Mouse (Mus musculus): ENCODE measurements around the gene Spag7. TPM values are rescaled to one million over a fixed set of nuclear protein-coding genes. Genes with fewer than 3 reads are reported as not detected.

Gene Spag7
- polyA plus RNA-seq, 1 experiment from 2014 or later: 201 TPM

DNA sequence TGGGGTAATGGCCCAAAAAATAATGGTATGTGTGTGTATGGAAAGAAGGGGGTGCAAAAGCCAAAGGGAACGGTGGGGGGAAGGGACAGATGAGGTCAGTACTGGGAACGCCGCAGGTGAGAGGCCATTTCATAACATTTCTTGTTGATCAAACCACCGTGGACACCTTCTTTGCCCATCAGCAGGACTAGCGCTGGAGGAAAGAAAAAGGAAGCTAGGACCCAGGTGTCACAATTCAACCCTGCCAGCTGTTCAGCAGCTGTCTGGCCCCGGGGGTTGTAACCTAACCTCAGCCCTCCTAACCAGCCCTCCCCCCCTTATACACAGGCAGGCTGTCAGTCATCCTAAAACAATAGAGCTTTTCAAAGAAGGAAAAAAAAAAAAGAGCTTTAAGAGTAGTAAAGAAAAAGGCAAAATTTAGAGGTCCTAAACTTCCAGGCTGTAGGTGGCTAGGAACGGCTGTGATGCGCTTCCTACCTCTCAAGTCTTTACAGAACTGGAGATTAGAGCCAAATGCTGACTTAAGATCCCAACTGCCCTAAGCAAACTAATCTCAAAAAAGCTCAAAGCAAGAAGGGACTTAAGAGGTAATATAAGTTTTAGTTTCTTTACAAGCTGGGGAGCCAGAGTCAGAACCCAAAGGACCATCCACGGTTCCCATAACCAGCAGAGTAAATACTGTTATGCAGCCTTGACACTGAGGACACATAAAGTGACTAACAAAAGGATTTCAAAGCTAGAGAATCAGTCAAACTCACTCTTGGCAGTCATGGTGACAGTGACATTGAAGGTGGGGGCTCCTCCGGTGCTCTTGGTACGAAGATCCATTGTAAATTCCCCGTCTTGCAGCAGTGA lies 17.0 kb downstream of the Spag7 start:
- no peaks in the 10 kb centered on the region for H3K9me3 ChIP-seq (replicated peaks; ENCODE audit: control insufficient read depth, low read length)
- 59% methylated on average over 12 of the region's 12 CpGs for WGBS (ENCODE audit: insufficient replicate concordance)
- no peak for ATAC-seq (replicated peaks; ENCODE audit: insufficient number of reproducible peaks, low FRiP score, low TSS enrichment)
- peak overlapping the region; percentile 82 for H3K4me2 ChIP-seq
- peaks cover 31% of the 10 kb centered on the region for H3K36me3 ChIP-seq (ENCODE audit: control insufficient read depth, insufficient read depth, low read length)
- 0 out of 2 replicates have a peak overlapping the region, but pooled peaks have one; percentile 99 for H3K27ac ChIP-seq (ENCODE audit: low read depth, low read length)
- H3K9ac ChIP-seq (ENCODE audit: low read depth, low read length): peak overlapping the region; percentile 100
- H3K27me3 ChIP-seq (ENCODE audit: control insufficient read depth, insufficient read depth, low read length): no peaks in the 10 kb centered on the region
- peaks cover 43% of the 10 kb centered on the region for H3K4me1 ChIP-seq (ENCODE audit: control insufficient read depth, insufficient read depth, low read length)
- peak overlapping the region; percentile 100 for H3K4me3 ChIP-seq (ENCODE audit: low read depth, low read length)

DNA sequence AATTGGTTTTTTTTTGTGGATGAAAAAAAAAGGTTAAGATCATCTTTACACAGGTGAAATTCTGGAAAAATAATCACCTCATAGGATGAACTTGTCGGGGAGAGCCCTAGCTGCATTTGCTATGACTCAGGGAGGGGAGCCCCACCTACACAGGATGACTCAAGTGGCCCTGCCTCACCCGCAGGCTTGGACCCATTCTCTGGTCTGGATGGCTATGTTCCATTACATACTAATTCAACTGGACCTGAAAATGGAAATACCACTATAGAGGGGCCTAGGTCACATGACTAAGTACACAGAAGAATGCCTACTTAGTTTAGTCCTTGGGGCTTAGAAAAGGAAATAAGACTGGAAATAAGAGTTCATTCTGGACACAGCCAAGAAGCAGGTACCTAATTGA lies 17.8 kb downstream of the Spag7 start:
- ATAC-seq (replicated peaks; ENCODE audit: insufficient number of reproducible peaks, low FRiP score, low TSS enrichment): no peak
- no peak overlapping the region for H3K27ac ChIP-seq (ENCODE audit: low read depth, low read length)
- H3K4me3 ChIP-seq (ENCODE audit: low read depth, low read length): peak overlapping the region; percentile 11; the same call in 1 of the 2 replicates
- peaks cover 31% of the 10 kb centered on the region for H3K36me3 ChIP-seq (ENCODE audit: control insufficient read depth, insufficient read depth, low read length)
- no peaks in the 10 kb centered on the region for H3K27me3 ChIP-seq (ENCODE audit: control insufficient read depth, insufficient read depth, low read length)
- peak overlapping the region; percentile 24; the same call in 1 of the 2 replicates for H3K9ac ChIP-seq (ENCODE audit: low read depth, low read length)
- 66% methylated on average over 2 of the region's 2 CpGs for WGBS (ENCODE audit: insufficient replicate concordance)
- peak overlapping the region; percentile 27 for H3K4me2 ChIP-seq
- H3K9me3 ChIP-seq (replicated peaks; ENCODE audit: control insufficient read depth, low read length): no peaks in the 10 kb centered on the region
- peaks cover 35% of the 10 kb centered on the region for H3K4me1 ChIP-seq (ENCODE audit: control insufficient read depth, insufficient read depth, low read length)

DNA sequence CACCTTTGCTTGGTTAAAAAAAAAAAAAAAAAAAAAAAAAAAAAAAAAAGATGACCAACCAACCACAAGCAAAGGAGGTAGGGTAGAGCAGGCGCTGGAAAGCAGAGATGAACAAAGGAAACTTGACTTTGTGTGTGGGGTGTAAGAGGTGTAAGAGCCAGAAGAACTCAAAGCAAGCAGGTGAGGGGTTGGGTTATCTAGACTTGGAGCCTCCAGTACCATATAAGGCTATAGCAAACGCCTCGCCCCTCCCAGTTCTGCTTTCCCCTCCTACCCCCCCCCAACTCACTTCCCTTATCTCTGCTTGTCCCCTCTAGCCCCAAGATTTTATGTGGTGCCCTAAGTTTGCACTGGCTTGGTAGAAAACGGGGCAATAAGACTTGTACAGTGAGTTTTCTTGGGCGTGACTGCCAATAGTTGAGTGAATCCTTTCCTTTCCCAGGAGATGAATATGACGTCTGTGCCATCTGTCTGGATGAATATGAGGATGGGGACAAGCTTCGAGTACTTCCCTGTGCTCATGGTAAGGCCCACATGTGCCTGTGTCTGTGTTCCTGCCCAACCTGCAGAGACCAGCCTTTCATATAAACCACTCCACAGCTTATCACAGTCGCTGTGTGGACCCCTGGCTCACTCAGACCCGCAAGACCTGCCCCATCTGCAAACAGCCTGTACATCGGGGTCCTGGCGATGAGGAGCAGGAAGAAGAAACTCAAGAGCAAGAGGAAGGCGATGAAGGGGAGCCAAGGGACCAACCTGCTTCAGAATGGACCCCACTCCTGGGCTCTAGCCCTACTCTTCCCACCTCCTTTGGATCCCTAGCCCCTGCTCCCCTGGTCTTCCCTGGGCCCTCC lies 18.7 kb downstream of the Spag7 start:
- Histone ChIP-seq H3K36me3 (ENCODE audit: control insufficient read depth, insufficient read depth, low read length) (peaks cover 32% of the 10 kb centered on the region), H3K4me3 (ENCODE audit: low read depth, low read length) (0 out of 2 replicates have a peak overlapping the region, but pooled peaks have one; percentile 8), H3K27ac (ENCODE audit: low read depth, low read length) (peak overlapping the region; percentile 4; the same call in 1 of the 2 replicates), H3K9me3 (replicated peaks; ENCODE audit: control insufficient read depth, low read length) (no peaks in the 10 kb centered on the region), H3K27me3 (ENCODE audit: control insufficient read depth, insufficient read depth, low read length) (no peaks in the 10 kb centered on the region), H3K4me2 (peak overlapping the region; percentile 23; the same call in 1 of the 2 replicates), H3K9ac (ENCODE audit: low read depth, low read length) (peak overlapping the region; percentile 8; the same call in 1 of the 2 replicates), H3K4me1 (ENCODE audit: control insufficient read depth, insufficient read depth, low read length) (peaks cover 41% of the 10 kb centered on the region)
- ATAC-seq (replicated peaks; ENCODE audit: insufficient number of reproducible peaks, low FRiP score, low TSS enrichment): no peak
- 68% methylated on average over 12 of the region's 12 CpGs for WGBS (ENCODE audit: insufficient replicate concordance)

DNA sequence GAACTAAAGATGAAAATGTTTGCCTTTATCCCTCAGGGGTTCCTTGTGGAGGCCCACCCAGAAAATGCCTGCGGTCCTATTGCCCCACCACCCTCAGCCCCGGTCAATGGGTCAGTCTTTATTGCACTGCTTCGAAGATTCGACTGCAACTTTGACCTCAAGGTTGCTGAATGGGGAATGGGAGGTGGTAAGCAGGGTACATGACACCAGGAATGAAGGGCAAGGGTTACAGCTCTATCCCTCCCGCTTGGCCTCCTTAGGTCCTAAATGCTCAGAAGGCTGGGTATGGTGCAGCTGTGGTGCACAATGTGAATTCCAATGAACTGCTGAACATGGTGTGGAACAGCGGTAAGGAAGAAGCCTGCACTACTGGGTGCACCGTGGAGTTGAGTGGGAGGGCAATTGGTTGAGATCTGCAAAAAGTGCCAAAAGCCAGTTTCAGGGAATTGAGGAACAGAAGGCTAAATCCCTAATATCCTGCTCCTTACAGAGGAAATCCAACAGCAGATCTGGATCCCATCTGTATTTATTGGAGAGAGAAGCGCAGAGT lies 20.0 kb downstream of the Spag7 start:
- no peak overlapping the region for H3K27ac ChIP-seq (ENCODE audit: low read depth, low read length)
- WGBS (ENCODE audit: insufficient replicate concordance): 85% methylated on average over 8 of the region's 8 CpGs
- H3K9me3 ChIP-seq (replicated peaks; ENCODE audit: control insufficient read depth, low read length): no peaks in the 10 kb centered on the region
- H3K27me3 ChIP-seq (ENCODE audit: control insufficient read depth, insufficient read depth, low read length): no peaks in the 10 kb centered on the region
- H3K4me2 ChIP-seq: peak overlapping the region; percentile 93
- peaks cover 44% of the 10 kb centered on the region for H3K4me1 ChIP-seq (ENCODE audit: control insufficient read depth, insufficient read depth, low read length)
- H3K4me3 ChIP-seq (ENCODE audit: low read depth, low read length): peak overlapping the region; percentile 76
- no peak overlapping the region for H3K9ac ChIP-seq (ENCODE audit: low read depth, low read length)
- no peak for ATAC-seq (replicated peaks; ENCODE audit: insufficient number of reproducible peaks, low FRiP score, low TSS enrichment)
- peaks cover 45% of the 10 kb centered on the region for H3K36me3 ChIP-seq (ENCODE audit: control insufficient read depth, insufficient read depth, low read length)

DNA sequence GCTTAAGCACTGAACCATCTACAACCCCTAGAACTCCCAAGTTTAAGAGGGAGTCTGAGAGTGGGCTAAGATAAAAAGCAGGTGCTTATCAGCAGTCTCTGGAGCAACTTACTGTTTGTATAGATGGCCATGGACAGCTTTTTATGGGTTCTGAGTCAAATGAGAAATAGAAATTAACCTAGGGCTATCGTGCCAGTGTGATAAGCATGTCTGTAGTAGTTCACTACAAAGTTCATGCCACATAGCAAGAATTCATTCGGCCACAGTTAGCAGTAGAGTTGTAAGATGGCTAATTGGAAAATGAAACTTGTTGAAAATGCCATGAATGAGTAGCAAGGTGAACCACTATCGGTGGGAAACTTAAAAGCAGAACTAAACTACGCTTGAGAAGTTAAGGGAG lies 20.7 kb downstream of the Spag7 start:
- H3K4me3 ChIP-seq (ENCODE audit: low read depth, low read length): peak overlapping the region; percentile 76
- H3K27me3 ChIP-seq (ENCODE audit: control insufficient read depth, insufficient read depth, low read length): no peaks in the 10 kb centered on the region
- peaks cover 44% of the 10 kb centered on the region for H3K4me1 ChIP-seq (ENCODE audit: control insufficient read depth, insufficient read depth, low read length)
- no peaks in the 10 kb centered on the region for H3K9me3 ChIP-seq (replicated peaks; ENCODE audit: control insufficient read depth, low read length)
- H3K36me3 ChIP-seq (ENCODE audit: control insufficient read depth, insufficient read depth, low read length): peaks cover 47% of the 10 kb centered on the region
- peak overlapping the region; percentile 91; the same call in 1 of the 2 replicates for H3K9ac ChIP-seq (ENCODE audit: low read depth, low read length)
- H3K27ac ChIP-seq (ENCODE audit: low read depth, low read length): no peak overlapping the region
- no peak for ATAC-seq (replicated peaks; ENCODE audit: insufficient number of reproducible peaks, low FRiP score, low TSS enrichment)
- H3K4me2 ChIP-seq: peak overlapping the region; percentile 93
- WGBS (ENCODE audit: insufficient replicate concordance): 71% methylated on average over 4 of the region's 4 CpGs

DNA sequence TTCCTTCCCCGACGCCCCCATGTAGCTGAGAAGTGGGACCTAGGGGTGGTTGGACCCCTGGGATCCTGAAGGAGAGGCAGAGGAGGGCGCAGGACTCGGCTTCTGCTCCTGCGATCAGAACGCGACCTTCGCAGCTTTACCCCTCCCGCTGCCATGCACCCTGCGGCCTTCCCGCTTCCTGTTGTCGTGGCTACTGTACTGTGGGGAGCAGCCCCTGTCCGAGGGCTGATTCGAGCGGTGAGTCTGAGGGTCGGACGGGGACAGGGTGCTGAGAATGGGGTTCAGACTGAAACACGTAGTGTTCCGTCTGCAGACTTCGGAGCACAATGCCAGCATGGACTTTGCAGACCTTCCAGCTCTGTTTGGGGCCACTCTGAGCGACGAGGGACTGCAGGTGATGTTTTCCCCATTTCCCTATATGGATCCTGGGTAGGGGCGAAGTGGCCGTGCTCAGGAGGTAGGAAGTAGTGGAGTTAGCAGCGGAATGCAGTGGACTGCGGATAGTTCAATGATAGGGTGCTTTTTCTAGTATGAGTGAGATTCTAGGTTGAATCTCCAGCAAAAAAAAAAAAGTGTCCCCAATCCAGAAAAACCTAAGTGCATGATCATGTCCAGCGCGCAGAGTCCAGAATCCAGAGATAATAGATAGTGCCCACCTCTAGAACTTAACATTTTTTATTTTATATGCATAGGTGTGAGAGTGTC lies 21.3 kb downstream of the Spag7 start:
- WGBS (ENCODE audit: insufficient replicate concordance): 2% methylated on average over 28 of the region's 28 CpGs
- peak; percentile 23; the same call in 1 of the 2 replicates for ATAC-seq (replicated peaks; ENCODE audit: insufficient number of reproducible peaks, low FRiP score, low TSS enrichment)
- peaks cover 47% of the 10 kb centered on the region for H3K36me3 ChIP-seq (ENCODE audit: control insufficient read depth, insufficient read depth, low read length)
- peak overlapping the region; percentile 93 for H3K4me2 ChIP-seq
- H3K27ac ChIP-seq (ENCODE audit: low read depth, low read length): peak overlapping the region; percentile 94
- H3K27me3 ChIP-seq (ENCODE audit: control insufficient read depth, insufficient read depth, low read length): no peaks in the 10 kb centered on the region
- H3K9me3 ChIP-seq (replicated peaks; ENCODE audit: control insufficient read depth, low read length): no peaks in the 10 kb centered on the region
- H3K4me3 ChIP-seq (ENCODE audit: low read depth, low read length): peak overlapping the region; percentile 76
- peaks cover 44% of the 10 kb centered on the region for H3K4me1 ChIP-seq (ENCODE audit: control insufficient read depth, insufficient read depth, low read length)
- H3K9ac ChIP-seq (ENCODE audit: low read depth, low read length): peak overlapping the region; percentile 91

DNA sequence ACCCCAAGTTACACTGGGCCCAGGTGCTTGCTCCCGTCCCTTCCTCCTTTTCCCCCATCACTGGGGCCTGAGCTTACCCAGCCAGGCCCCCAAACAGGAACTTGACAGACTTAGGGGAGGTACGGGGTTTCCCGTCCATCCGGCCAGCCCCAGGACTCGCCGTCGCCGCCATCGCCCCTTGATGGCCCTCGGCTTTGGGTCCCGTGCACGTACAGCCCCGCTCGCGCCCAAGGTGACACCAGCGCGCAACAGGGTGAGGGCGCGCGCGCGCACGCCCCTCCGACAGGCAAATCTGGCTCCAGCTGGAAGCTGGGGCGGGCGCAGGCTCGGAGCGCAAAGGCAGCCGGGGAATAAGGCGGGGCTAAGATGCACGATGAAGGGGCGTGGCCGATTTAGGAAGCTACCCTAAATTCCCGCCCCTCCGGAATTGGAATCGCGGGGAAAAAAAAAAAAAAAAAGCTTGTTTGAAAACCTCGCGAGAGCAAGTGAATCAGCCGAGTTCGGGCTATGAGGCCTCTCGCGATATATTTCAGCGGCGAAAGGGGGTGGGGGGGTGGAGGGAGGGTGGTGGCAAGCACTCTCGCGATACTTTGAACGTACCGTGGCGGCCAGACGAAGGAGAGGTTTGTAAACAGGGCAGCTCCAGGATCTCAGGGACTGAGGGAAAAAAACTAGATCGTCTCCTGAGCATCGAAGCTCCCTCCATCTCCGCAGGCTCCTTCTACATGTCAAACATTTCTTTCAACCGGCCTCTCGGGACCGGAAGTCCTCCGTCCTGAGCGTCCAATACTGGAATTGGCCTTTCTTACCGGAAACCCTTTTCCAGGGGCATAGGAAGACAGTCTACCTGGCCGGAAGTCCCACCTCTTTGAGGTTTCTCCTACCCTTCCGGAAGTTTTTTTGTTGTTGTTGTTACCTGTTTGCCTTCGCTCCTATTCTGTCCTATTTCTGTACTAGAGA lies 22.2 kb downstream of the Spag7 start, which contains the start of the genes Rnf167 and Slc25a11:
Gene Rnf167, plus strand, starts transcription at position 545 of the 960 bp plus-strand sequence.
Gene Slc25a11, minus strand, starts transcription at position 789 of the 960 bp plus-strand sequence.
- Histone ChIP-seq H3K36me3 (ENCODE audit: control insufficient read depth, insufficient read depth, low read length) (peaks cover 42% of the 10 kb centered on the region), H3K27me3 (ENCODE audit: control insufficient read depth, insufficient read depth, low read length) (no peaks in the 10 kb centered on the region), H3K9me3 (replicated peaks; ENCODE audit: control insufficient read depth, low read length) (no peaks in the 10 kb centered on the region), H3K9ac (ENCODE audit: low read depth, low read length) (peak within 1 kb of the TSS; percentile 91), H3K4me1 (ENCODE audit: control insufficient read depth, insufficient read depth, low read length) (peaks cover 35% of the 10 kb centered on the region), H3K4me2 (peak within 1 kb of the TSS; percentile 93), H3K27ac (ENCODE audit: low read depth, low read length) (peak within 1 kb of the TSS; percentile 94), H3K4me3 (ENCODE audit: low read depth, low read length) (peak within 1 kb of the TSS; percentile 76)
- ATAC-seq (replicated peaks; ENCODE audit: insufficient number of reproducible peaks, low FRiP score, low TSS enrichment): peak; percentile 83
- under 1% methylated on average over 63 of the region's 63 CpGs for WGBS (ENCODE audit: insufficient replicate concordance)

Data from heart, embryonic 11.5 days (tissue).